In genomic region chr6:126644181-126645043, GRCm38 (mm10) we compare ENCODE assay signal across 9 mouse cellular contexts. TPM values are rescaled to one million over a fixed set of nuclear protein-coding genes. Genes with fewer than 3 reads are reported as not detected.
DNase-seq lines count a peak whose midpoint lies in the region; ATAC-seq and TF ChIP-seq lines count a peak whose summit lies in the region.
"Had no signal": no experiment of that assay in that cellular context is flagged by ENCODE, and none has a peak within 500 bp of the region (broad histone marks: within the 10 kb centered on the region; RNA-seq: fewer than 3 reads in every experiment).

No protein-coding gene starts in this region.

- H3K4me3 ChIP-seq in megakaryocyte, embryonic 14.5 days (replicated peaks) = peak overlapping the region; percentile 10
- peak overlapping the region; percentile 88 for H3K4me3 ChIP-seq in layer of hippocampus, adult 2 months
- peak overlapping the region; percentile 10 for H3K4me3 ChIP-seq in liver, embryonic 16.5 days (ENCODE audit: low read depth, low read length)
- peak overlapping the region; percentile 32 for H3K4me3 ChIP-seq in small intestine, adult 2 months (ENCODE audit: low read depth, low read length)

- no peak overlapping the region for H3K9ac ChIP-seq in liver, embryonic 16.5 days (ENCODE audit: low read depth, low read length)

- peaks cover 22% of the 10 kb centered on the region for H3K4me1 ChIP-seq in megakaryocyte, embryonic 14.5 days
- no peaks in the 10 kb centered on the region for H3K4me1 ChIP-seq in liver, embryonic 16.5 days (ENCODE audit: control insufficient read depth, low read depth, low read length)
- no peaks in the 10 kb centered on the region; the same call in 1 of the 2 replicates for H3K4me1 ChIP-seq in small intestine, adult 2 months (ENCODE audit: control insufficient read depth, insufficient read depth, insufficient read length, low read length)

- peak overlapping the region; percentile 96 for H3K27ac ChIP-seq in layer of hippocampus, adult 2 months
- no peak overlapping the region for H3K27ac ChIP-seq in liver, embryonic 16.5 days (ENCODE audit: low read length)
- H3K27ac ChIP-seq in small intestine, adult 2 months (ENCODE audit: insufficient read depth, low read depth, low read length) = no peak overlapping the region

- WGBS in liver, embryonic 16.5 days (ENCODE audit: insufficient replicate concordance) = 1% methylated on average over 65 of the region's 66 CpGs
- 1% methylated on average over 66 of the region's 66 CpGs for WGBS in small intestine, adult 2 months

- peak overlapping the region; percentile 24 for H3K4me2 ChIP-seq in liver, embryonic 16.5 days (ENCODE audit: low read depth, low read length)

- H3K36me3 ChIP-seq in megakaryocyte, embryonic 14.5 days (replicated peaks; ENCODE audit: low read length) = no peaks in the 10 kb centered on the region
- H3K36me3 ChIP-seq in liver, embryonic 16.5 days (ENCODE audit: control insufficient read depth, insufficient read depth) = no peaks in the 10 kb centered on the region
- H3K36me3 ChIP-seq in small intestine, adult 2 months (ENCODE audit: control insufficient read depth, insufficient read depth, low read length) = no peaks in the 10 kb centered on the region

- no peak for ATAC-seq in megakaryocyte, adult 5-6 weeks (ENCODE audit: poor library complexity, severe bottlenecking)
- no peak for ATAC-seq in liver, embryonic 16.5 days (ENCODE audit: low read depth)

- no peak for TF ChIP-seq POLR2A in small intestine, adult 2 months (IDR thresholded peaks at IDR 0.05; ENCODE audit: low read depth, low read length)

- peaks cover 78% of the 10 kb centered on the region for H3K27me3 ChIP-seq in megakaryocyte, embryonic 14.5 days (replicated peaks)
- H3K27me3 ChIP-seq in liver, embryonic 16.5 days (ENCODE audit: control insufficient read depth, insufficient read depth, low read depth, low read length) = peaks cover 63% of the 10 kb centered on the region
- peaks cover 33% of the 10 kb centered on the region for H3K27me3 ChIP-seq in small intestine, adult 2 months (ENCODE audit: control insufficient read depth, insufficient read depth, low read length)

- peak; percentile 87 to 88 for DNase-seq in cerebellum, postnatal 10 days
- peak; percentile 21 to 48 for DNase-seq in frontal cortex, postnatal 14 days (ENCODE audit: low spot score in 2 of 2)
- DNase-seq in layer of hippocampus, adult 2 months (ENCODE audit: low spot score in 2 of 2) = peak; percentile 46 to 50
- DNase-seq in c-Kit-positive CD71-positive TER-119-positive erythroid progenitor cells, embryonic 14.5 days (ENCODE audit: low spot score) = no peak

- peaks cover 11% of the 10 kb centered on the region; the same call in 1 of the 2 replicates for H3K9me3 ChIP-seq in megakaryocyte, embryonic 14.5 days
- no peaks in the 10 kb centered on the region for H3K9me3 ChIP-seq in liver, embryonic 16.5 days (replicated peaks; ENCODE audit: control insufficient read depth, low read length)

- no peak for TF ChIP-seq CTCF in layer of hippocampus, adult 2 months (conservative IDR thresholded peaks at IDR 0.05)
- TF ChIP-seq CTCF in small intestine, adult 2 months (IDR thresholded peaks at IDR 0.05; ENCODE audit: extremely low read depth, insufficient read length, insufficient replicate concordance, low read depth, low read length) = no peak

RNA-seq across cellular contexts. Expression of gene Kcna1, which starts 1.8 kb away (rescaled TPM):
- polyA plus RNA-seq in megakaryocyte, embryonic 14.5 days (2012; ENCODE audit: insufficient read depth, low replicate concordance) = not detected in 2 replicates
- total RNA-seq in megakaryocyte, adult 5-6 weeks (2015) = not detected in 2 replicates
- total RNA-seq in megakaryocyte, adult 5-6 weeks (2017) = not detected in 2 replicates
- total RNA-seq in layer of hippocampus, adult 2 months (2021) = 100 to 1,000 TPM; 115 to 119 TPM
- polyA plus RNA-seq in liver, embryonic 16.5 days (2015; fragmentation: Nextera tagmentation; extraction: Ambion mirVana) = 0.02 and 0.04 TPM in 2 replicates
- 0.19 and 0.43 TPM in 2 replicates for polyA plus RNA-seq in small intestine, adult 2 months (2012; rRNA removed)
- total RNA-seq: neutrophil, adult 5-6 weeks had no signal

Comparison
In these comparisons a context has a peak if more than half of its experiments do, and no peak if none do; other contexts are left out.
1. H3K4me3 ChIP-seq: peak in every context shown above with its lines; median percentile 88 in layer of hippocampus, adult 2 months; 32 in small intestine, adult 2 months; 10 in megakaryocyte, embryonic 14.5 days; 10 in liver, embryonic 16.5 days.